Mouse (Mus musculus) T-helper 2 cell (primary cell): ENCODE measurements around the gene Itga9.

Experiments
- in situ Hi-C: fragments of 300-600 bp; cut with MboI, MseI; formaldehyde crosslinking; loops from one replicate; pipeline ENCODE4 v1.15.1; 2025; ENCODE audit warnings: high pct_unique_total_duplicates

Gene Itga9

DNA sequence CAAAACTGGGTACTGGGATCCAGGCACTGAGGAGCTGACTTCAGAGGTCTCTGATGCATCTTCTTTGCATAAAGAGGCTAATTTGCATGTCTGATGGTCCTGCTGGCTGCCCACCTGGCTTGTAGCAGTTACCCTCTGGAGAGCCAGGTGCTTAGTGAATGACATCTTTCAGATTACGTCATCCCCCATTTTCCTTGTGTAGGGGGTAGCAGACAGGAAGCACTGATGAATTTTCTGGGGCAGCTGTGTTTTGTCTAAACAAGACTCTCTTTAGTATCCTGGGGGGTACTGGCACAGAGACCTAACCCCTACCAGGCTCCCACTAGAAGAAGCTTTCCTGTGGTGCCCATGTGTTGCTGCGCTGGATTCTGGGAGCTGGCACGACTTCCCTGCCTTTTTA, 212.0 kb downstream of the Itga9 start:
- in situ Hi-C loops = no loop called here

GRCm38 (mm10) chr9:118821220-118822185, 215.0 kb downstream of the Itga9 start:
- in situ Hi-C loops = no loop called here

GRCm38 (mm10) chr9:118822186-118822555, 215.7 kb downstream of the Itga9 start:
- in situ Hi-C loops = no loop called here

GRCm38 (mm10) chr9:118822581-118822980, 216.1 kb downstream of the Itga9 start:
- in situ Hi-C loops = no loop called here

- in situ Hi-C loops = no loop called here
Observed at GRCm38 (mm10) chr9:118831080-118831479, 224.6 kb downstream of the Itga9 start.

DNA sequence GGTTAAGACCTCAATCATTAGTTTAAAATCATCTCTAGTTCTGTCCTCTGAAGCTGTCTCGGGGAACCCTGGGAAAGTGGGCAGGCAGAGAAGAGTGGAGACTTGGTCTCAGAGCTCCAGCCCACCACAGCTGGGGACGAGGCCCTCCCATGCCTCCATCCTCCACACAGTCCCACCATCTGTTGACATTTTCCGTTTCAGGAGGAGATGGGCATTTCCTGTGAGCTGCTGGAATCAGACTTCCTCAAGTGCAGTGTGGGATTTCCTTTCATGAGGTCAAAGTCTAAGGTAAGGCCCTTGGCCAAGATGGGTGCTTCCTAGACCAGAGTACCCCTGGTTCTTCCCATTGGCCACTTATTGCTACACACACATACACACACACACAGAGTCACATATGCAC, 226.0 kb downstream of the Itga9 start:
- in situ Hi-C loops = no loop called here

DNA sequence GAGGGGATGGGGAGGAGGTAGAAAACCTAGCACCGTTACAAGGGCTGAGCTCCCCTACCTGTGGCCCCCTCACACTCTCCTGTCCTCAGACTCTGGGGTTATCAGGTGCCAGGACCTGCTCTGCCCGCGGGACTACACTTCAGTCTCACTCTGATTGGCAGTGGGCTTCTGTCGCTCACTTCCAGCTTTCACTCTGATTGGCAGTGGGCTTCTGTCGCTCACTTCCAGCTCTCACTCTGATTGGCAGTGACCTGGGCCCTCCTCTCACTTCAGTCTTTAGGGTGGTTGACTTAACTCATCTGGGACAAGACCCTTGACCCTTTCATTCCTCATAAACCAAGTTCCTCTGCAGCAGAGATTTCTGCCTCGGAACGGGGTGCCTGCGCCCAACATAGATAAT, 226.9 kb downstream of the Itga9 start:
- in situ Hi-C loops = no loop called here

- in situ Hi-C loops = no loop called here
Observed at GRCm38 (mm10) chr9:118838910-118839667, 232.6 kb downstream of the Itga9 start.

DNA sequence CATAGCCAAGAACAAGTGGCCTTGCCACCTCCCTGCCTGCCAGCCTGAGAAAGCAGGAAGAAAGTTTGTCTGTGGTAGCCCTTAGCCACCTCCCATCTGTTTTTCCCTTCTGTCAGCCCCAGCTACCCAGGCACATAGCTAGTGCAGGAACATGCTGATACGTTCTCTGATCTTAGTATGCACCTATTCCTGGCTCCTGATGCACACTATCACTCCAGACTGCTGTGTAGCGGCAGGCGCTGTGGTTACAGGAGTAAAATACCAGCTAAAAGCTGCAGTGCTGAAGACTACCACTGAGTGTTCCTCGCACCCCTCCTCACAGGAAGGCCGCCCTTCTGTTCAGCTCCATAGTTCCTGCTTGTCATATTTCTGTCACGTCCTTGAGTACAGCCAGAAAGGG, 234.8 kb downstream of the Itga9 start:
- in situ Hi-C loops = no loop called here

GRCm38 (mm10) chr9:118841907-118842432, 235.5 kb downstream of the Itga9 start:
- in situ Hi-C loops = no loop called here

GRCm38 (mm10) chr9:118843711-118844110, 237.2 kb downstream of the Itga9 start:
- in situ Hi-C loops = no loop called here

DNA sequence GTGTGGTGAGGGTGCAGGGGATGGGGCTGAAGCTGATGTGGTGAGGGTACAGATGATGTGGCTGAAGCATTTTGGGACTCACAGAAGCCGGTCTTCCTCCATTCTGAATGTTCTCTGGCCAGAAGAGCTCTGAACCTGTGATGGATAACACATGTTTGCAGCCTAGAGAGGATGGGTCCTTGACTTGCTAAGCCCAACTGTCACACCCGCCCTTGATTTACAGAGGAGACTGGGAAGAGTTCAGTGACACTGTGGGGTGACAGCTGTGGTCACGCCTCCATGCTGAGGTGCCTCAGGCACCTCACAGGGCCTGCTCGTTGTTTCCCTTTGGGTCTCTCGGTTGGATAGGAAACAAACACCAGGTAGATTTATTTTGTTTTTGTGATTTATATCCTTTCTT, 238.5 kb downstream of the Itga9 start:
- in situ Hi-C loops = no loop called here

GRCm38 (mm10) chr9:118846766-118847165, 240.3 kb downstream of the Itga9 start:
- in situ Hi-C loops = no loop called here

- in situ Hi-C loops = no loop called here
Observed at GRCm38 (mm10) chr9:118856665-118857064, 250.2 kb downstream of the Itga9 start.

- in situ Hi-C loops = no loop called here
Observed at GRCm38 (mm10) chr9:118860613-118861141, 254.2 kb downstream of the Itga9 start.

DNA sequence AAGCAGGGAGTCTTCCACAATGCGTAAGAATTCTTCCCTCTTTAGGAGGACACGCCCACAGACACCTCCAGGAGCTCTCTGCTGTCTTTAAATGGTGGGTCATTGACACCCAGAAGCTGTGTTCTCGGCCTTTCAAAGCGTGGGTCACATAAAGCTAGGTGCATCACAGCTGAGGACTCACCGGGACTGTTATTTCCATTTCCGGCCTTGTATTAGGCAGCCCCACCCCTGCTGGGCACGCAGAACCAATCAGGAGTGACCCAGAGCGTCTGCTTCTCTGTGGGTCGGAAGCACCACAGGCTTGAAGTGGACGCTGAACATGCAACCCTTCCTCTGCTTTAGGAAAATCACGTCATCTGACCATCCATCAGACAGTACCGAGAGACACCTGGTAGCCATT, 255.7 kb downstream of the Itga9 start:
- in situ Hi-C loops = no loop called here

DNA sequence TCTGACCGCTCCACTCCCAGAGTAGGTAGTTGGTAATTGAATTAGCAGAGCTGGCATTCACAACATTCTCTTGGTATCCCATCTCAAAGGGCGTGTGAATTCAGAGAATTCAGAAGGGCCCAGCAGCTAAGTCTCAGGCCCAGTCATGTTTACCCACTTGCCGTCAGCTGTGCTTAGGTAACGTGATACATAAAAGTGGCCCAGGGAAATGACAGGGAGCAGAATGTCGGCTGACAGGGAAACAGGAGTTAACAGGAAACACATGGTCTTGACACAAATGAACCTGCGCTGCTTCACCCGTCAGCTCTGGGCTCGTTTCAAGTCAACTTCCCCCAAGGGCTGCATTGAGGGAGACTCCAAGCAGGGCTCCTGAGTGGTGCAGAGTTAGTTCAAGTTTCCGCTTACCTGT, 256.4 kb downstream of the Itga9 start:
- in situ Hi-C loops = no loop called here

DNA sequence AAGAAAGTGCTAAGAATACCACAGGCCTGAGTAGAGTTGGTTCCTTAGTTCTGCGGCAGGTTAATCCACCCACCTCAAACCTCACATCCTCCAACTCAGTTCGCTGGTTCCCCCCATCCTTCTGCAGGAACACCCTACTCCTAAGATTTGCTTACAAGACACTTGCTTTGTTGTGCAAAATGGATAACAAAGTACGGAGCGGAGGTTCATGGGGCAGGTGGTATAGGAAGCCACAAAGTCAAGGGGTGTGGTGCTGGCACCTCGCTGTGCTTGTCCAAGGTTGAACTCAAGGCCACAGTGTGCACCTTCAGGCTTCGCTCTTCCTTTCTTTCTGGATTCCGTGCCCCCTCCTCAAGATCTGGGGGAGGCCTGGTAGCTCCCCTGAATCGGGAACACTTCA, 257.0 kb downstream of the Itga9 start:
- in situ Hi-C loops = no loop called here

DNA sequence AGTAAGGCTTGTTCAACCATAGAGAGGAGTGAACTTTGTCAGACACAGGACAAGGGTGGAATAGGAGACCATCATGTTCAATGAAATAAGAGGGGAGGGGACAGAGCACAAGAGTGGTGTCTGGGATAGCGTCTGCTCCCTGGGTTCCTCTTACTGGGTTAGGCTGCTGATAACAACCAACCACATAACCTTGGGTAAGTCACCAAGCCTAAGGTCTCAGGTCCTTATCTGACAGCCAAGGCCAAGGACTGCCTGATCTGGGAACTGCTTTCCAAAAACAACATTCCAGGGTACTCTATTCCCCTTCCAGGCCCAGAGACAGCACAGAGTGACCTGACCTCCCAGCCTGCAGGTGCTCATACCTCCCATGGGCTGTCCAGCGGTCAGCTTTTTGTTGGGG, 260.5 kb downstream of the Itga9 start:
- in situ Hi-C loops = no loop called here

DNA sequence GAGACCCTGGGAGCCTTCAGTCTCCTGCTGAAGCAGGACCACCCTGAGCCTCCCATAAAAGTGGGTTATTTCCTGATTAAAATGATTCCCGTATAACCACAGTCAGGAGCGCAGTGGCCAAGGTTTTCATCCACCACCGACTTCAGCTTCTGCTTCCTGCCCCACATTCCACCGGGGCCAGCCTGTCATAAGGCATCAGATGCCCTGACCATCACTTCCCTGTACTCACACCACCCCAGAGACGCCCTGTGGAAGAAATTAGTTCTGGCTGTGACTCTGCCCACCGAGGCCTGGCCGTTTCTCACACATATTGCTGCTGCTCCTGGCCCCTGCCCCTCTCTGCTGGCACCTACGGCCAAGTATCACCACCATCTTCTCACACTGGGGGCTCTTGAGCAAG, 261.4 kb downstream of the Itga9 start:
- in situ Hi-C loops = no loop called here

DNA sequence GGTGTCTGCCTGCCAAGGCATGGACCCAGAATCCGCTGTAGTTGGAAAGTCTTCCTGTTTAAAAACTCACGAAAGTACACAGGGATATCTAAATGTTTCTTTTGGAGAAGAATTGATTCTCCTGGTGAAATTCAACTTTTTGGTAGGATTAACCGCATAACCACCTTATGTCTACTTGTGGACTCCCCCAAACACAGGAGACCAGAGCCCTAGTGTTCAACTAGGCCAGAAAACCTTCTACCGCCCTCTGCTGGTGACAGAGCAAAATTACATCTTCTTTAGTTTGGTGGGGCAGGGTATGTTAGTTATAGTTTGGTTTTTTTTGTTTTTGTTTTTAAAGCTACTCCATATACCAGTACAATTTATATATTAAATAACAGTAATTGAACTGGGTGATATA, 264.6 kb downstream of the Itga9 start:
- in situ Hi-C loops = loop anchor here (5.0 kb wide), 1 partner anchor 264 kb away; the partner anchor contains the start of gene Itga9

GRCm38 (mm10) chr9:118873031-118873430, 266.5 kb downstream of the Itga9 start:
- in situ Hi-C loops = loop anchor here (5.0 kb wide), 1 partner anchor 266 kb away; the partner anchor contains the start of gene Itga9
